Mouse (Mus musculus): ENCODE results near the gene Slc25a21. TPM values are rescaled to one million over a fixed set of nuclear protein-coding genes. Genes with fewer than 3 reads are reported as not detected.

Gene Slc25a21
- polyA plus RNA-seq, 1 experiment, result 0.62 TPM

DNA sequence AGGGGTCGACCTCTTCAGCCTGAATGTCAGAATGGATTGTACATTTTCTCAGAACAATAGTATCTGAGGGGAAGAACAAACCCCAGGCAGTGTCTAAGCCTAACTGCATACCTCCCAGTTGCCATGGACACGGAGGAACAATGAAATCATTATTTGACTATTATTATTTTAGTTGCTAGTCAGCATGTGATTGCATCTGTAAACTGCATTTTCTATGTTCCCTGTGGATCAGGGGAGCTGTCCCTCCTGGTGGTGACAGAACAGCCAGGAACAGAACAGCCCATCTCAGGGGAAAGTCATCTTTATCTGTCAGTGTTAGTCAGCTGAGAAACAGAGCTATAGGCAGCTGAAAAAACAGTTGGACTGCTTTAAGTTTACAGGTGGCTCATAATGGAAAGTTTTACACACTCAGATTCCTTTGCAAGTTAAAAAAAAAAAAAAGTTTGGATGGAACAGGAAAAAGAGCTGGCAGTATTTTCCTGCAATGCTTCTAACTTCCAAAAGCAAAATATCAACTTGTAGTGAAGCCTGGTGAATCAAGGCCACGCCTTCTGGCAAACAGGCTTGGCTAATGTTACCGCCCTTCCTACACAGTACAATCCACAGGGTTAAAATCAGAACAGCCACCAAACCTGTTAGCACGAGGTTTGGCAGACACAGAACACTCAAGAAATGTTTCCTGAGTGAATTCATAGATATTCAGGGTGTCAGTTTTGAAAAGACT is 17.6 kb downstream of the Slc25a21 start:
- no peak for TF ChIP-seq POLR2A (IDR thresholded peaks at IDR 0.05; ENCODE audit: borderline replicate concordance, insufficient read depth, low read length)
- TF ChIP-seq CTCF (IDR thresholded peaks at IDR 0.05; ENCODE audit: borderline replicate concordance, insufficient read depth, low read depth, low read length), result no peak
- H3K4me3 ChIP-seq (replicated peaks; ENCODE audit: insufficient read depth, low read depth, low read length), result no peak overlapping the region
- WGBS, result 9% methylated on average over 5 of the region's 5 CpGs
- no peaks in the 10 kb centered on the region for H3K27me3 ChIP-seq (ENCODE audit: control insufficient read depth, insufficient read depth, low read length)
- H3K4me1 ChIP-seq (ENCODE audit: control insufficient read depth, insufficient read depth, low read length), result no peaks in the 10 kb centered on the region
- DNase-seq, result no peak
- no peak overlapping the region for H3K27ac ChIP-seq (ENCODE audit: insufficient read depth, low read length)

GRCm38 (mm10) chr12:57178818-57179217 is 18.5 kb downstream of the Slc25a21 start:
- TF ChIP-seq CTCF (IDR thresholded peaks at IDR 0.05; ENCODE audit: borderline replicate concordance, insufficient read depth, low read depth, low read length) (no peak), POLR2A (IDR thresholded peaks at IDR 0.05; ENCODE audit: borderline replicate concordance, insufficient read depth, low read length) (no peak)
- no peaks in the 10 kb centered on the region for H3K4me1 ChIP-seq (ENCODE audit: control insufficient read depth, insufficient read depth, low read length)
- no peak for DNase-seq
- H3K27ac ChIP-seq (ENCODE audit: insufficient read depth, low read length), result no peak overlapping the region
- H3K4me3 ChIP-seq (replicated peaks; ENCODE audit: insufficient read depth, low read depth, low read length), result no peak overlapping the region
- H3K27me3 ChIP-seq (ENCODE audit: control insufficient read depth, insufficient read depth, low read length), result no peaks in the 10 kb centered on the region

GRCm38 (mm10) chr12:57163294-57163693 is 34.0 kb downstream of the Slc25a21 start:
- WGBS, result 85% methylated on average over 2 of the region's 2 CpGs
- no peak overlapping the region for H3K27ac ChIP-seq (ENCODE audit: insufficient read depth, low read length)
- H3K27me3 ChIP-seq (ENCODE audit: control insufficient read depth, insufficient read depth, low read length), result no peaks in the 10 kb centered on the region
- TF ChIP-seq CTCF (IDR thresholded peaks at IDR 0.05; ENCODE audit: borderline replicate concordance, insufficient read depth, low read depth, low read length) (no peak), POLR2A (IDR thresholded peaks at IDR 0.05; ENCODE audit: borderline replicate concordance, insufficient read depth, low read length) (no peak)
- DNase-seq, result no peak
- no peak overlapping the region for H3K4me3 ChIP-seq (replicated peaks; ENCODE audit: insufficient read depth, low read depth, low read length)
- H3K4me1 ChIP-seq (ENCODE audit: control insufficient read depth, insufficient read depth, low read length), result no peaks in the 10 kb centered on the region

GRCm38 (mm10) chr12:57162840-57163239 is 34.4 kb downstream of the Slc25a21 start:
- DNase-seq, result no peak
- Histone ChIP-seq H3K4me1 (ENCODE audit: control insufficient read depth, insufficient read depth, low read length) (no peaks in the 10 kb centered on the region), H3K4me3 (replicated peaks; ENCODE audit: insufficient read depth, low read depth, low read length) (no peak overlapping the region), H3K27me3 (ENCODE audit: control insufficient read depth, insufficient read depth, low read length) (no peaks in the 10 kb centered on the region), H3K27ac (ENCODE audit: insufficient read depth, low read length) (no peak overlapping the region)
- no peak for TF ChIP-seq CTCF (IDR thresholded peaks at IDR 0.05; ENCODE audit: borderline replicate concordance, insufficient read depth, low read depth, low read length)
- no peak for TF ChIP-seq POLR2A (IDR thresholded peaks at IDR 0.05; ENCODE audit: borderline replicate concordance, insufficient read depth, low read length)
- WGBS, result 69% methylated on average over 3 of the region's 3 CpGs

GRCm38 (mm10) chr12:57159904-57160303 is 37.4 kb downstream of the Slc25a21 start:
- Histone ChIP-seq H3K27ac (ENCODE audit: insufficient read depth, low read length) (no peak overlapping the region), H3K4me3 (replicated peaks; ENCODE audit: insufficient read depth, low read depth, low read length) (no peak overlapping the region), H3K27me3 (ENCODE audit: control insufficient read depth, insufficient read depth, low read length) (no peaks in the 10 kb centered on the region; the same call in 1 of the 2 replicates), H3K4me1 (ENCODE audit: control insufficient read depth, insufficient read depth, low read length) (no peaks in the 10 kb centered on the region)
- TF ChIP-seq CTCF (IDR thresholded peaks at IDR 0.05; ENCODE audit: borderline replicate concordance, insufficient read depth, low read depth, low read length) (no peak), POLR2A (IDR thresholded peaks at IDR 0.05; ENCODE audit: borderline replicate concordance, insufficient read depth, low read length) (no peak)
- DNase-seq, result no peak
- WGBS, result 81% methylated on average over 6 of the region's 6 CpGs

GRCm38 (mm10) chr12:57158266-57158665 is 39.0 kb downstream of the Slc25a21 start:
- DNase-seq, result no peak
- no peak overlapping the region for H3K27ac ChIP-seq (ENCODE audit: insufficient read depth, low read length)
- no peak overlapping the region for H3K4me3 ChIP-seq (replicated peaks; ENCODE audit: insufficient read depth, low read depth, low read length)
- TF ChIP-seq CTCF (IDR thresholded peaks at IDR 0.05; ENCODE audit: borderline replicate concordance, insufficient read depth, low read depth, low read length) (no peak), POLR2A (IDR thresholded peaks at IDR 0.05; ENCODE audit: borderline replicate concordance, insufficient read depth, low read length) (no peak)
- H3K4me1 ChIP-seq (ENCODE audit: control insufficient read depth, insufficient read depth, low read length), result no peaks in the 10 kb centered on the region
- no peaks in the 10 kb centered on the region; the same call in 1 of the 2 replicates for H3K27me3 ChIP-seq (ENCODE audit: control insufficient read depth, insufficient read depth, low read length)
- 68% methylated on average over 3 of the region's 3 CpGs for WGBS

DNA sequence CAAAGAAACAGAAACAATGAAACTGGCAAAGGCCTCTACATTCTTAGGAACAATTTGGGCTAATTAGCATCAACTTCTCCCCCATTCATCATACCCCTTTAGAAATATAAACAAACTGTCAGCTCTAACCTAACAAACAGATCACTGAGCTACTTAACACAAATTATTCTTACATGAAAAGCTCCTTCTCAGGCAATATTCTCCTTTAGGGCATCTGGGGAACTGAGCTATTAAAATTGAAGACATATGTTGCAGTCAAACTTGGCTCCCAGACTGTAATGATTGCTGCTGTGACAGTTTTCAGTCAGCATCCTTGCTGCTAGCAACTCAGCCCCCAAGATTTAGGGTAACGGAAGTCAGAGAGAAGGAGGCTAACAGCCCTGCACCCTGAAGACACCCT is 58.3 kb downstream of the Slc25a21 start:
- no peak for DNase-seq
- no peaks in the 10 kb centered on the region for H3K4me1 ChIP-seq (ENCODE audit: control insufficient read depth, insufficient read depth, low read length)
- TF ChIP-seq CTCF (IDR thresholded peaks at IDR 0.05; ENCODE audit: borderline replicate concordance, insufficient read depth, low read depth, low read length), result no peak
- no peak for TF ChIP-seq POLR2A (IDR thresholded peaks at IDR 0.05; ENCODE audit: borderline replicate concordance, insufficient read depth, low read length)
- H3K4me3 ChIP-seq (replicated peaks; ENCODE audit: insufficient read depth, low read depth, low read length), result no peak overlapping the region
- H3K27ac ChIP-seq (ENCODE audit: insufficient read depth, low read length), result no peak overlapping the region
- 77% methylated on average over 1 of the region's 1 CpGs for WGBS
- no peaks in the 10 kb centered on the region for H3K27me3 ChIP-seq (ENCODE audit: control insufficient read depth, insufficient read depth, low read length)

GRCm38 (mm10) chr12:57137809-57138208 is 59.5 kb downstream of the Slc25a21 start:
- no peak for DNase-seq
- H3K4me1 ChIP-seq (ENCODE audit: control insufficient read depth, insufficient read depth, low read length), result no peaks in the 10 kb centered on the region
- WGBS, result 92% methylated on average over 2 of the region's 2 CpGs
- no peak overlapping the region for H3K27ac ChIP-seq (ENCODE audit: insufficient read depth, low read length)
- TF ChIP-seq POLR2A (IDR thresholded peaks at IDR 0.05; ENCODE audit: borderline replicate concordance, insufficient read depth, low read length), result no peak
- no peak for TF ChIP-seq CTCF (IDR thresholded peaks at IDR 0.05; ENCODE audit: borderline replicate concordance, insufficient read depth, low read depth, low read length)
- H3K27me3 ChIP-seq (ENCODE audit: control insufficient read depth, insufficient read depth, low read length), result no peaks in the 10 kb centered on the region
- no peak overlapping the region for H3K4me3 ChIP-seq (replicated peaks; ENCODE audit: insufficient read depth, low read depth, low read length)
